Mouse (Mus musculus): ENCODE data around the gene Prickle1. TPM values are rescaled to one million over a fixed set of nuclear protein-coding genes. Genes with fewer than 3 reads are reported as not detected.

Prickle1 gene
- total and polyA plus RNA-seq, 3 experiments: 0.64 to 1.8 (median 1.7) TPM

- TF ChIP-seq USF1 (IDR thresholded peaks at IDR 0.05; ENCODE audit: low read depth, low read length): peak; percentile 5; the same call in 1 of the 2 replicates
- TF ChIP-seq NRF1 (IDR thresholded peaks at IDR 0.05; ENCODE audit: low read depth, low read length): no peak
- TF ChIP-seq USF2 (conservative IDR thresholded peaks at IDR 0.05; ENCODE audit: low read depth, low read length): peak; percentile 56
- in situ Hi-C loops (cut with MboI; ENCODE audit: low pct_ligation_motif_present, low pct_unique_long_range_greater_than_20kb, low sequenced_read_pairs) (no loop called here), dilution Hi-C loops (cut with MboI; ENCODE audit: extremely low pct_ligation_motif_present, extremely low pct_unique_long_range_greater_than_20kb, low sequenced_read_pairs) (no loop called here)
- H3K27ac ChIP-seq (ENCODE audit: insufficient read depth, low read depth): no peak overlapping the region
- no peaks in the 10 kb centered on the region for H3K79me2 ChIP-seq (replicated peaks; ENCODE audit: control insufficient read depth, extremely low read depth, insufficient read depth, poor library complexity, severe bottlenecking)
- H3K36me3 ChIP-seq (replicated peaks in 1 of 2; ENCODE audit: control insufficient read depth in 1 of 2, insufficient read depth in 1 of 2, low read length in 1 of 2): no peaks in the 10 kb centered on the region
- no peaks in the 10 kb centered on the region for H3K4me1 ChIP-seq (ENCODE audit: control insufficient read depth in 1 of 2, insufficient read depth in 2 of 2)
- H3K27me3 ChIP-seq (replicated peaks): no peaks in the 10 kb centered on the region
- H3K9me3 ChIP-seq (replicated peaks; ENCODE audit: low read length): peaks cover 11% of the 10 kb centered on the region
- no peak overlapping the region for H3K4me3 ChIP-seq (replicated peaks in 1 of 3; ENCODE audit: low read depth in 2 of 3, low read length in 2 of 3, poor library complexity in 1 of 3)
- H3K9ac ChIP-seq (ENCODE audit: insufficient read depth, low read depth): no peak overlapping the region
- H3K4me2 ChIP-seq (ENCODE audit: insufficient read depth, low read depth, poor library complexity, severe bottlenecking): no peak overlapping the region
- no peak for DNase-seq (ENCODE audit: extremely low read depth)
These were observed 5.8 kb upstream of the Prickle1 start for GRCm38 (mm10) chr15:93601461-93602015.

DNA sequence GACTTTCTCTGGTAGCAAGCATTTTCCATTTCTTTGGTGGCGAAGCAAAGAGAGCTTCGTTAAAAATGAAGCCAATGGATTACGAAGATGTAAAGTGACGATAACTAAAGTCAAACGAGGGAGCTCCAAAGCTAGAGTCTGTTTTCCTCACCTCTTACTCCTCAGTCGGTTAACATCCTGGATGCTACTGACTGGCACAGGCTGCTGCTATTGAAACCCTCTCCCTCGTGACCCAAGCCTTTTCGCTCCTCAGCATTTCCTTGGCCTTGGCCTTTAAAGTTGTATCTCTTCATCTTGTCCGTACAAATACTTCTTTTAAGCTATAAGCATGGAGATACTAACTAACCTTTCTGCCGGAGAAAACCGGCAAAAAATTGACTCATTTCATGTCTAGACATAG is 1.3 kb upstream of the Prickle1 start:
- in situ Hi-C loops (cut with MboI; ENCODE audit: low pct_ligation_motif_present, low pct_unique_long_range_greater_than_20kb, low sequenced_read_pairs) (loop anchor here (10.0 to 25.0 kb wide), 2 partner anchors 118 to 615 kb away; no protein-coding TSS in a partner anchor), dilution Hi-C loops (cut with MboI; ENCODE audit: extremely low pct_ligation_motif_present, extremely low pct_unique_long_range_greater_than_20kb, low sequenced_read_pairs) (no loop called here)
- H3K27me3 ChIP-seq (replicated peaks): no peaks in the 10 kb centered on the region
- H3K4me1 ChIP-seq (ENCODE audit: control insufficient read depth in 1 of 2, insufficient read depth in 2 of 2): no peaks in the 10 kb centered on the region; a peak in 1 of 4 replicates
- no peaks in the 10 kb centered on the region for H3K36me3 ChIP-seq (replicated peaks in 1 of 2; ENCODE audit: control insufficient read depth in 1 of 2, insufficient read depth in 1 of 2, low read length in 1 of 2)
- H3K4me2 ChIP-seq (ENCODE audit: insufficient read depth, low read depth, poor library complexity, severe bottlenecking): no peak overlapping the region
- DNase-seq (ENCODE audit: extremely low read depth): no peak
- H3K27ac ChIP-seq (ENCODE audit: insufficient read depth, low read depth): no peak overlapping the region
- H3K9me3 ChIP-seq (replicated peaks; ENCODE audit: low read length): peaks cover 6% of the 10 kb centered on the region
- H3K9ac ChIP-seq (ENCODE audit: insufficient read depth, low read depth): no peak overlapping the region
- H3K4me3 ChIP-seq (replicated peaks in 1 of 3; ENCODE audit: low read depth in 2 of 3, low read length in 2 of 3, poor library complexity in 1 of 3): no peak overlapping the region
- H3K79me2 ChIP-seq (replicated peaks; ENCODE audit: control insufficient read depth, extremely low read depth, insufficient read depth, poor library complexity, severe bottlenecking): no peaks in the 10 kb centered on the region
- TF ChIP-seq CHD1 (IDR thresholded peaks at IDR 0.05; ENCODE audit: low read depth, low read length): no peak
- TF ChIP-seq UBTF (IDR thresholded peaks at IDR 0.05; ENCODE audit: low read depth, low read length): no peak
- no peak for TF ChIP-seq CHD2 (IDR thresholded peaks at IDR 0.05; ENCODE audit: low read length)
- TF ChIP-seq USF2 (conservative IDR thresholded peaks at IDR 0.05; ENCODE audit: low read depth, low read length): no peak
- TF ChIP-seq MXI1 (IDR thresholded peaks at IDR 0.05; ENCODE audit: low read depth, low read length): no peak
- no peak for TF ChIP-seq POLR2AphosphoS2 (IDR thresholded peaks at IDR 0.05; ENCODE audit: low read depth, low read length)
- TF ChIP-seq SIN3A (IDR thresholded peaks at IDR 0.05; ENCODE audit: low read length): no peak
- TF ChIP-seq GABPA (IDR thresholded peaks at IDR 0.05; ENCODE audit: insufficient replicate concordance, low read depth, low read length): no peak
- TF ChIP-seq SMC3 (IDR thresholded peaks at IDR 0.05; ENCODE audit: low read depth, low read length): no peak
- TF ChIP-seq MAZ (IDR thresholded peaks at IDR 0.05; ENCODE audit: low read depth, low read length): no peak
- TF ChIP-seq MEF2A (IDR thresholded peaks at IDR 0.05; ENCODE audit: borderline replicate concordance, low read depth, low read length): no peak
- no peak for TF ChIP-seq TCF12 (IDR thresholded peaks at IDR 0.05; ENCODE audit: low read depth, low read length)
- no peak for TF ChIP-seq MAX (IDR thresholded peaks at IDR 0.05; ENCODE audit: low read length)
- TF ChIP-seq POLR2A (IDR thresholded peaks at IDR 0.05; ENCODE audit: low read depth, low read length): no peak
- no peak for TF ChIP-seq RCOR1 (conservative IDR thresholded peaks at IDR 0.05; ENCODE audit: low read depth, low read length)
- no peak for TF ChIP-seq JUN (IDR thresholded peaks at IDR 0.05; ENCODE audit: insufficient read depth, low read depth, low read length)
- no peak for TF ChIP-seq E2F4 (IDR thresholded peaks at IDR 0.05; ENCODE audit: insufficient replicate concordance, low read depth, low read length)
- no peak for TF ChIP-seq ELF1 (IDR thresholded peaks at IDR 0.05; ENCODE audit: low read depth, low read length)
- no peak for TF ChIP-seq MYC (IDR thresholded peaks at IDR 0.05; ENCODE audit: low read depth, low read length)
- no peak for TF ChIP-seq IRF4 (IDR thresholded peaks at IDR 0.05; ENCODE audit: low read depth, low read length)
